Comparison of ENCODE assay signal across 14 mouse cellular contexts in genomic region chr8:120551677-120551980, GRCm38 (mm10). TPM values are rescaled to one million over a fixed set of nuclear protein-coding genes. Genes with fewer than 3 reads are reported as not detected.
DNase-seq lines count a peak whose midpoint lies in the region; ATAC-seq and TF ChIP-seq lines count a peak whose summit lies in the region.
"Had no signal": no experiment of that assay in that cellular context is flagged by ENCODE, and none has a peak within 500 bp of the region (broad histone marks: within the 10 kb centered on the region; RNA-seq: fewer than 3 reads in every experiment).

No protein-coding gene starts in this region.

- H3K9ac ChIP-seq in heart, postnatal 0 days (replicated peaks; ENCODE audit: low read depth, low read length): no peak overlapping the region
- no peak overlapping the region for H3K9ac ChIP-seq in hindbrain, embryonic 11.5 days (ENCODE audit: low read depth, low read length)
- H3K9ac ChIP-seq in neural tube, embryonic 14.5 days (replicated peaks; ENCODE audit: low read depth, low read length): no peak overlapping the region

- H3K4me1 ChIP-seq in heart, postnatal 0 days (ENCODE audit: control insufficient read depth, insufficient read depth): peaks cover 85% of the 10 kb centered on the region
- H3K4me1 ChIP-seq in hindbrain, embryonic 11.5 days (replicated peaks; ENCODE audit: control insufficient read depth, insufficient read depth, low read length): peaks cover 65% of the 10 kb centered on the region
- peaks cover 79% of the 10 kb centered on the region for H3K4me1 ChIP-seq in neural tube, embryonic 14.5 days (ENCODE audit: control insufficient read depth, insufficient read depth, low read length)

- peak overlapping the region; percentile 83 for H3K27ac ChIP-seq in heart, postnatal 0 days (ENCODE audit: low read depth)
- H3K27ac ChIP-seq in hindbrain, embryonic 11.5 days (ENCODE audit: low read depth, low read length): peak overlapping the region; percentile 96; the same call in 1 of the 2 replicates
- H3K27ac ChIP-seq in neural tube, embryonic 14.5 days (ENCODE audit: low read depth, low read length): peak overlapping the region; percentile 12; the same call in 1 of the 2 replicates

- H3K4me2 ChIP-seq in heart, postnatal 0 days (ENCODE audit: low read depth, low read length): peak overlapping the region; percentile 23
- no peak overlapping the region for H3K4me2 ChIP-seq in hindbrain, embryonic 11.5 days (replicated peaks; ENCODE audit: low read depth, low read length)
- H3K4me2 ChIP-seq in neural tube, embryonic 14.5 days (ENCODE audit: low read depth, low read length): no peak overlapping the region
- H3K4me2 ChIP-seq: liver, embryonic 11.5 days had no signal

- WGBS in heart, postnatal 0 days: 52% methylated on average over 3 of the region's 3 CpGs
- WGBS in hindbrain, embryonic 11.5 days: 83% methylated on average over 3 of the region's 3 CpGs
- 83% methylated on average over 3 of the region's 3 CpGs for WGBS in neural tube, embryonic 14.5 days

- no peak for TF ChIP-seq CTCF in heart, postnatal 0 days (IDR thresholded peaks at IDR 0.05; ENCODE audit: low read depth)

- no peak overlapping the region for H3K4me3 ChIP-seq in heart, postnatal 0 days (ENCODE audit: low read depth, low read length)
- H3K4me3 ChIP-seq in hindbrain, embryonic 11.5 days (ENCODE audit: low read depth, low read length): no peak overlapping the region
- no peak overlapping the region for H3K4me3 ChIP-seq in neural tube, embryonic 14.5 days (ENCODE audit: low read depth, low read length)
- H3K4me3 ChIP-seq: erythroblast, embryonic 14.5 days had no signal

- H3K36me3 ChIP-seq in heart, postnatal 0 days (replicated peaks; ENCODE audit: control insufficient read depth, insufficient read depth, low read length): no peaks in the 10 kb centered on the region; the same call in 1 of the 2 replicates
- H3K36me3 ChIP-seq in hindbrain, embryonic 11.5 days (ENCODE audit: control insufficient read depth, insufficient read depth, low read length): no peaks in the 10 kb centered on the region
- H3K36me3 ChIP-seq in neural tube, embryonic 14.5 days (ENCODE audit: control insufficient read depth, insufficient read depth, low read length): no peaks in the 10 kb centered on the region

- peak; percentile 75 for DNase-seq in adrenal gland, adult 2 months
- DNase-seq in adrenal gland, postnatal 4 days (ENCODE audit: low spot score in 2 of 2): no peak
- no peak for DNase-seq in heart, postnatal 0 days (ENCODE audit: low spot score)
- DNase-seq in heart, postnatal 14 days: no peak
- no peak for DNase-seq in hindbrain, embryonic 11.5 days (ENCODE audit: low spot score)
- DNase-seq in layer of hippocampus, adult 8-10 months (ENCODE audit: low spot score in 2 of 2): no peak
- DNase-seq in left cerebral cortex, postnatal 25 days (ENCODE audit: low spot score in 2 of 2): no peak
- DNase-seq: gastrocnemius, postnatal 36 days; kidney, adult 2 months; lung, postnatal 36 days; right cerebral cortex, postnatal 4 days had no signal

- no peak for TF ChIP-seq EP300 in heart, postnatal 0 days (IDR thresholded peaks at IDR 0.05; ENCODE audit: low read depth)

- no peaks in the 10 kb centered on the region for H3K27me3 ChIP-seq in heart, postnatal 0 days (ENCODE audit: control insufficient read depth, insufficient read depth, low read length)
- H3K27me3 ChIP-seq in hindbrain, embryonic 11.5 days (ENCODE audit: control insufficient read depth, insufficient read depth, low read length): no peaks in the 10 kb centered on the region
- H3K27me3 ChIP-seq in neural tube, embryonic 14.5 days (ENCODE audit: control insufficient read depth, insufficient read depth, low read length): no peaks in the 10 kb centered on the region

- no peaks in the 10 kb centered on the region for H3K9me3 ChIP-seq in heart, postnatal 0 days (replicated peaks; ENCODE audit: control insufficient read depth, low read length)
- no peaks in the 10 kb centered on the region for H3K9me3 ChIP-seq in hindbrain, embryonic 11.5 days (ENCODE audit: control insufficient read depth, low read length)
- H3K9me3 ChIP-seq in neural tube, embryonic 14.5 days (ENCODE audit: control insufficient read depth, low read length): no peaks in the 10 kb centered on the region

- intact Hi-C loops in heart, postnatal 14 days (cut with DNase I): no loop called here
- intact Hi-C loops in left cerebral cortex, postnatal 25 days (cut with DNase I): no loop called here

- ATAC-seq in heart, postnatal 0 days (ENCODE audit: insufficient read depth, low read depth): no peak
- ATAC-seq in hindbrain, embryonic 11.5 days (ENCODE audit: low FRiP score): no peak
- ATAC-seq in neural tube, embryonic 14.5 days (ENCODE audit: low read depth): no peak

RNA-seq across cellular contexts. Expression of gene Gins2, which starts 37.5 kb away (rescaled TPM):
- 1 to 10 TPM; 3.8 to 5.7 TPM for total RNA-seq in adrenal gland, adult 2 months (2021)
- 7.8 and 8.7 TPM in 2 replicates for polyA plus RNA-seq in adrenal gland, adult 2 months (2012; rRNA removed)
- 10 to 100 TPM; 36.6 to 39.3 TPM for total RNA-seq in adrenal gland, postnatal 4 days (2021)
- 29.8 and 52.1 TPM in 2 replicates for total RNA-seq in heart, postnatal 0 days (2014; rRNA removed; ENCODE audit: low replicate concordance)
- 19.3 and 23.8 TPM in 2 replicates for polyA plus RNA-seq in heart, postnatal 0 days (2015; fragmentation: Nextera tagmentation; extraction: Ambion mirVana)
- total RNA-seq in heart, postnatal 14 days (2021): 1 to 10 TPM; 3.2 to 6.4 TPM
- 94.8 and 96.9 TPM in 2 replicates for polyA plus RNA-seq in hindbrain, embryonic 11.5 days (2014; fragmentation: Nextera tagmentation; extraction: Ambion mirVana)
- 10.5 and 13.1 TPM in 2 replicates for polyA plus RNA-seq in neural tube, embryonic 14.5 days (2014; fragmentation: Nextera tagmentation; extraction: Ambion mirVana)
- total RNA-seq in layer of hippocampus, adult 8-10 months (2022): 1 to 10 TPM; 2.4 to 4.8 (median 2.8) TPM
- total RNA-seq in left cerebral cortex, postnatal 25 days (2021): 1 to 10 TPM; 1.6 to 1.8 TPM

Comparison
In these comparisons a context has a peak if more than half of its experiments do, and no peak if none do; other contexts are left out.
1. H3K27ac ChIP-seq: peak in every context shown above with its lines; median percentile 96 in hindbrain, embryonic 11.5 days; 83 in heart, postnatal 0 days; 12 in neural tube, embryonic 14.5 days.